Mouse (Mus musculus) urinary bladder, adult 18-20 months (tissue): ENCODE data around the gene Usp17lc.
"Not testable (repeated sequence)": the region's sequence is repeated elsewhere in the genome, so short reads cannot be mapped to it uniquely, and the experiment has no call there.

Source experiments
- DNase-seq, 2 experiments: peaks; one replicate each; pipeline ENCODE4 v3.0.0; 2022; ENCODE audit warnings: low spot score in 2 of 2, mixed read lengths in 2 of 2

Usp17lc gene

GRCm38 (mm10) chr7:103414772-103415171, at the start of gene Usp17lc:
Usp17lc (plus strand) TSS chr7:103415072.
- not testable (repeated sequence) for DNase-seq

GRCm38 (mm10) chr7:103386077-103386476, 28.8 kb upstream of the Usp17lc start, which contains the start of gene Olfr603:
Olfr603 (minus strand) TSS chr7:103386177.
- no peak for DNase-seq

GRCm38 (mm10) chr7:103397758-103398157, 17.1 kb upstream of the Usp17lc start:
- DNase-seq, result no peak

- no peak for DNase-seq
Measured at GRCm38 (mm10) chr7:103398981-103399380, 15.9 kb upstream of the Usp17lc start.

- DNase-seq, result not testable (repeated sequence)
Measured at GRCm38 (mm10) chr7:103406521-103407055, 8.3 kb upstream of the Usp17lc start.

GRCm38 (mm10) chr7:103445339-103445738, 30.5 kb downstream of the Usp17lc start, which contains the start of gene Olfr605:
Olfr605 (minus strand) TSS chr7:103445439.
- no peak for DNase-seq

GRCm38 (mm10) chr7:103448746-103449145, 33.9 kb downstream of the Usp17lc start, which contains the start of gene Olfr606:
Olfr606 (plus strand) TSS chr7:103449046.
- no peak for DNase-seq

GRCm38 (mm10) chr7:103460590-103460989, 45.7 kb downstream of the Usp17lc start:
- DNase-seq, result no peak
